11 mouse cellular contexts compared by ENCODE assay signal in genomic region chr11:8425226-8425570, GRCm38 (mm10).
DNase-seq lines count a peak whose midpoint lies in the region; ATAC-seq and TF ChIP-seq lines count a peak whose summit lies in the region.
"Had no signal": no experiment of that assay in that cellular context is flagged by ENCODE, and none has a peak within 500 bp of the region (broad histone marks: within the 10 kb centered on the region; RNA-seq: fewer than 3 reads in every experiment).

No protein-coding gene starts in this region.

- intact Hi-C loops in heart, postnatal 25 days (cut with DNase I): loop anchor here (2.0 kb wide), 1 partner anchor 436 kb away; no protein-coding TSS in a partner anchor

- H3K27ac ChIP-seq in lung, postnatal 0 days (ENCODE audit: low read length): no peak overlapping the region
- peak overlapping the region; percentile 79; the same call in 1 of the 2 replicates for H3K27ac ChIP-seq in hindbrain, embryonic 14.5 days
- H3K27ac ChIP-seq in neural tube, embryonic 14.5 days (ENCODE audit: low read depth, low read length): peak overlapping the region; percentile 36

- no peak for TF ChIP-seq CTCF in lung, postnatal 0 days (IDR thresholded peaks at IDR 0.05)

- H3K4me2 ChIP-seq in lung, postnatal 0 days (replicated peaks; ENCODE audit: low read depth, low read length): no peak overlapping the region
- no peak overlapping the region for H3K4me2 ChIP-seq in hindbrain, embryonic 14.5 days (replicated peaks)
- no peak overlapping the region for H3K4me2 ChIP-seq in neural tube, embryonic 14.5 days (ENCODE audit: low read depth, low read length)

- peak; percentile 72 for DNase-seq in heart, adult 11 months
- no peak for DNase-seq in heart, postnatal 25 days (ENCODE audit: low spot score)
- peak; percentile 4 for DNase-seq in lung, postnatal 0 days (ENCODE audit: low spot score)
- DNase-seq in lung, adult 18-20 months: no peak
- no peak for DNase-seq in hindbrain, embryonic 14.5 days (ENCODE audit: low spot score)
- DNase-seq in embryo, embryonic 10 days (ENCODE audit: low spot score): no peak
- DNase-seq: adrenal gland, adult 2 months; heart, postnatal 10 days had no signal

- no peaks in the 10 kb centered on the region for H3K4me1 ChIP-seq in lung, postnatal 0 days (ENCODE audit: insufficient read depth, low read depth, low read length)
- peaks cover 13% of the 10 kb centered on the region; the same call in 1 of the 2 replicates for H3K4me1 ChIP-seq in hindbrain, embryonic 14.5 days (replicated peaks; ENCODE audit: control insufficient read depth, insufficient read depth, low read length)
- peaks cover 12% of the 10 kb centered on the region; the same call in 1 of the 2 replicates for H3K4me1 ChIP-seq in neural tube, embryonic 14.5 days (ENCODE audit: control insufficient read depth, insufficient read depth, low read length)

- no peaks in the 10 kb centered on the region for H3K9me3 ChIP-seq in lung, postnatal 0 days (ENCODE audit: low read length)
- no peaks in the 10 kb centered on the region for H3K9me3 ChIP-seq in hindbrain, embryonic 14.5 days (ENCODE audit: control insufficient read depth, low read length)
- H3K9me3 ChIP-seq in neural tube, embryonic 14.5 days (ENCODE audit: control insufficient read depth, low read length): no peaks in the 10 kb centered on the region
- H3K9me3 ChIP-seq: stomach, embryonic 15.5 days had no signal

- no peak for ATAC-seq in lung, postnatal 0 days
- no peak for ATAC-seq in hindbrain, embryonic 14.5 days (ENCODE audit: low FRiP score)
- ATAC-seq in neural tube, embryonic 14.5 days (ENCODE audit: low read depth): no peak
- no peak for ATAC-seq in CD4-positive, CD25-positive, alpha-beta regulatory T cell, adult 4 months

- 76% methylated on average over 5 of the region's 5 CpGs for WGBS in lung, postnatal 0 days
- WGBS in hindbrain, embryonic 14.5 days: 85% methylated on average over 5 of the region's 5 CpGs
- 82% methylated on average over 5 of the region's 5 CpGs for WGBS in neural tube, embryonic 14.5 days

- H3K9ac ChIP-seq in lung, postnatal 0 days (replicated peaks; ENCODE audit: low read depth): no peak overlapping the region
- no peak overlapping the region for H3K9ac ChIP-seq in hindbrain, embryonic 14.5 days
- no peak overlapping the region for H3K9ac ChIP-seq in neural tube, embryonic 14.5 days (replicated peaks; ENCODE audit: low read depth, low read length)
- H3K9ac ChIP-seq: stomach, embryonic 15.5 days had no signal

- H3K27me3 ChIP-seq in lung, postnatal 0 days (replicated peaks; ENCODE audit: insufficient read depth, low read length): no peaks in the 10 kb centered on the region
- no peaks in the 10 kb centered on the region for H3K27me3 ChIP-seq in hindbrain, embryonic 14.5 days (ENCODE audit: control insufficient read depth, insufficient read depth, low read length)
- no peaks in the 10 kb centered on the region for H3K27me3 ChIP-seq in neural tube, embryonic 14.5 days (ENCODE audit: control insufficient read depth, insufficient read depth, low read length)
- H3K27me3 ChIP-seq: stomach, embryonic 15.5 days had no signal

- H3K4me3 ChIP-seq in lung, postnatal 0 days (ENCODE audit: low read depth, low read length): no peak overlapping the region
- H3K4me3 ChIP-seq in hindbrain, embryonic 14.5 days (replicated peaks; ENCODE audit: low read length): no peak overlapping the region
- no peak overlapping the region for H3K4me3 ChIP-seq in neural tube, embryonic 14.5 days (ENCODE audit: low read depth, low read length)
- H3K4me3 ChIP-seq: stomach, embryonic 15.5 days had no signal

- TF ChIP-seq EP300 in lung, postnatal 0 days (IDR thresholded peaks at IDR 0.05): no peak

- H3K36me3 ChIP-seq in lung, postnatal 0 days (ENCODE audit: insufficient read depth, low read length): peaks cover under 1% of the 10 kb centered on the region; the same call in 1 of the 2 replicates
- H3K36me3 ChIP-seq in hindbrain, embryonic 14.5 days (replicated peaks; ENCODE audit: control insufficient read depth, insufficient read depth): no peaks in the 10 kb centered on the region
- no peaks in the 10 kb centered on the region for H3K36me3 ChIP-seq in neural tube, embryonic 14.5 days (ENCODE audit: control insufficient read depth, insufficient read depth, low read length)

Comparison
In these comparisons a context has a peak if more than half of its experiments do, and no peak if none do; other contexts are left out.
1. DNase-seq: peak in heart, adult 11 months (single experiment) and lung, postnatal 0 days (single experiment); none in heart, postnatal 25 days (single experiment), lung, adult 18-20 months (0 of 2), hindbrain, embryonic 14.5 days (single experiment) and embryo, embryonic 10 days (single experiment).